Mouse (Mus musculus) heart, embryonic 12.5 days (tissue): ENCODE data around the gene Jaml. TPM values are rescaled to one million over a fixed set of nuclear protein-coding genes. Genes with fewer than 3 reads are reported as not detected.

Experiments
- ATAC-seq: fragments of 200-750 bp; cut with Nextera tagmentation; 2 replicates; pipeline ENCODE4 v1.8.0; 2017; ENCODE audit warnings: moderate TSS enrichment, moderate library complexity; ENCODE audit not compliant: insufficient number of reproducible peaks, low FRiP score
- H3K27ac ChIP-seq: fragments of 300-500 bp; sonication (generic); 2 replicates; pipeline ENCODE4 v1.5.1; 2016; ENCODE audit warnings: mild to moderate bottlenecking, moderate library complexity; ENCODE audit not compliant: poor library complexity, severe bottlenecking
- H3K27me3 ChIP-seq: fragments of 300-500 bp; sonication (generic); replicated peaks from 2 replicates; pipeline ENCODE4 v1.6.1; 2016; ENCODE audit warnings: mild to moderate bottlenecking, moderate library complexity
- H3K36me3 ChIP-seq: fragments of 300-500 bp; sonication (generic); 2 replicates; pipeline ENCODE4 v1.6.1; 2016; ENCODE audit warnings: mild to moderate bottlenecking, moderate library complexity
- H3K4me1 ChIP-seq: fragments of 300-500 bp; sonication (generic); replicated peaks from 2 replicates; pipeline ENCODE4 v1.6.1; 2016; ENCODE audit warnings: mild to moderate bottlenecking
- H3K4me2 ChIP-seq: fragments of 300-500 bp; sonication (generic); 2 replicates; pipeline ENCODE4 v1.6.1; 2016; ENCODE audit warnings: mild to moderate bottlenecking, moderate library complexity
- H3K4me3 ChIP-seq: fragments of 300-500 bp; sonication (generic); 2 replicates; pipeline ENCODE4 v1.5.1; 2016; ENCODE audit warnings: mild to moderate bottlenecking
- H3K9ac ChIP-seq: fragments of 300-500 bp; sonication (generic); 2 replicates; pipeline ENCODE4 v1.6.1; 2016; ENCODE audit warnings: mild to moderate bottlenecking, moderate library complexity
- H3K9me3 ChIP-seq: fragments of 300-500 bp; sonication (generic); replicated peaks from 2 replicates; pipeline ENCODE4 v1.6.1; 2016; ENCODE audit warnings: mild to moderate bottlenecking, moderate library complexity
- WGBS: fragments of 180-500 bp; shearing (Covaris S2); methylation state at CpG from one replicate; pipeline ENCODE4 v1.1.7; 2016; 5-methylcytosine and 5-hydroxymethylcytosine counted together
- polyA plus RNA-seq: library from polyadenylated mRNA; unstranded; fragments of >200 nt; fragmentation: Nextera tagmentation; extraction: Ambion mirVana; gene quantifications from 2 replicates; pipeline ENCODE4 v1.2.1, GENCODE M21; 2016

Jaml gene
- polyA plus RNA-seq, 1 experiment from 2014 or later = 0.51 TPM

DNA sequence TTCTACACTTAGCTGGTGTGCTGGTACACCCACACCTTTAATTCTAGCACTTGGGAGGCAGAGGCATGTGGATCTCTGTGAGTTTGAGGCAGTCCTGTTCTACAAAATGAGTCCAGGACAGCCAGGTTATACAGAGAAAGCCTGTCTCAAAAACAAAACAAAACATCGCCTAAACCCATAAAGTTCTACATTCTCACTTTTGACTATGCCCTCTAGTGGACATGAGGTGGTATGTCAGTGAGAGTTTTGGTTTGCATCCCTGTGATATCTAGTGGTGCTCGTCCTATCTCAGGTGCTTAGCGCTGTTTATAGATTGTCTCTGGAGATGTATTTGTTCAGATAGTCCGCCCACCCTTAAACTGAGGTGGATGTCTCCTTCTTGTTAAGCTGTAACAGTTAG, 30.5 kb upstream of the Jaml start:
- Histone ChIP-seq H3K27me3 (peaks cover 62% of the 10 kb centered on the region), H3K4me1 (no peaks in the 10 kb centered on the region), H3K27ac (no peak overlapping the region), H3K9ac (no peak overlapping the region), H3K36me3 (no peaks in the 10 kb centered on the region), H3K4me2 (no peak overlapping the region), H3K4me3 (no peak overlapping the region), H3K9me3 (no peaks in the 10 kb centered on the region)
- WGBS = 29% methylated on average over 4 of the region's 4 CpGs
- ATAC-seq = no peak

DNA sequence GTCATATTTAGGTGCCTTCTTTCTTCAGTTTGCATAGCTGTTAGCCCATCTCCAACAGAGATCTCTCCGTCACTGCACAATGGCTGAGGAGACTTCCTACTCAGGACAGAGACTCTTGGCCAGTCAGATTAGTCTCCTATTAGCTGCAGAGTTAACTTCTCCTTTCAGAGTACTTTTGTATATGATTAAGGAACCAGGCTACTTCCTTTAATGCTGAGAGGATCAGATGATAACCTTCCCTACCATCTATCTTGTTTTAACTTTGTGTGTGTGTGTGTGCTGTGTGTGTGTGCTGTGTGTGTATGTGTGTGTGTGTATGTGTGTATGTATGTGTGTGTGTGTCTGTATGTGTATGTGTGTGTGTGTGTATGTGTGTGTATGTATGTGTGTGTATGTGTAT, 29.3 kb upstream of the Jaml start:
- H3K4me1 ChIP-seq = no peaks in the 10 kb centered on the region
- no peaks in the 10 kb centered on the region for H3K36me3 ChIP-seq
- H3K27ac ChIP-seq = no peak overlapping the region
- no peak overlapping the region for H3K4me2 ChIP-seq
- ATAC-seq = no peak
- H3K9ac ChIP-seq = no peak overlapping the region
- H3K9me3 ChIP-seq = no peaks in the 10 kb centered on the region
- no peak overlapping the region for H3K4me3 ChIP-seq
- WGBS = 65% methylated on average over 1 of the region's 1 CpGs
- H3K27me3 ChIP-seq = peaks cover 55% of the 10 kb centered on the region

DNA sequence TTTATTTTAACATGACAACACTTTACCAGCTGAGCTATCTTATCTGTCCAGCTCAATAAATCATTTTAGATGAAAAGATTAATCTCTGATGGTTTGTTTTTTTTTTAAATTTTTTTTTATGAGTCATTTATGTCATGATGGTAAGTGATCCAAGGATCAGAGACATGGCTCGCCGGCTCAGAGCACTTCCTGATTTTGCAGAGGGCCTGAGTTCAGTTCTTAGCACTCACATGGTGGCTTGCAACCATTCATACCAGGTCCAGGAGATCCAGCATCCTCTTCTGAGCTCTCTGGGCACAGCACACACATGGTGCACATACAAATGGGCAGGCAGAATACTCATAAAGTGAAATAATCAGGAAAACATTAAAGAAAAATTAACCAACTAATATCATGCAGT, 28.7 kb upstream of the Jaml start:
- no peaks in the 10 kb centered on the region for H3K9me3 ChIP-seq
- H3K36me3 ChIP-seq = no peaks in the 10 kb centered on the region
- 73% methylated on average over 2 of the region's 2 CpGs for WGBS
- no peaks in the 10 kb centered on the region for H3K4me1 ChIP-seq
- ATAC-seq = no peak
- no peak overlapping the region for H3K27ac ChIP-seq
- H3K9ac ChIP-seq = no peak overlapping the region
- H3K4me2 ChIP-seq = no peak overlapping the region
- peaks cover 50% of the 10 kb centered on the region for H3K27me3 ChIP-seq
- H3K4me3 ChIP-seq = no peak overlapping the region

DNA sequence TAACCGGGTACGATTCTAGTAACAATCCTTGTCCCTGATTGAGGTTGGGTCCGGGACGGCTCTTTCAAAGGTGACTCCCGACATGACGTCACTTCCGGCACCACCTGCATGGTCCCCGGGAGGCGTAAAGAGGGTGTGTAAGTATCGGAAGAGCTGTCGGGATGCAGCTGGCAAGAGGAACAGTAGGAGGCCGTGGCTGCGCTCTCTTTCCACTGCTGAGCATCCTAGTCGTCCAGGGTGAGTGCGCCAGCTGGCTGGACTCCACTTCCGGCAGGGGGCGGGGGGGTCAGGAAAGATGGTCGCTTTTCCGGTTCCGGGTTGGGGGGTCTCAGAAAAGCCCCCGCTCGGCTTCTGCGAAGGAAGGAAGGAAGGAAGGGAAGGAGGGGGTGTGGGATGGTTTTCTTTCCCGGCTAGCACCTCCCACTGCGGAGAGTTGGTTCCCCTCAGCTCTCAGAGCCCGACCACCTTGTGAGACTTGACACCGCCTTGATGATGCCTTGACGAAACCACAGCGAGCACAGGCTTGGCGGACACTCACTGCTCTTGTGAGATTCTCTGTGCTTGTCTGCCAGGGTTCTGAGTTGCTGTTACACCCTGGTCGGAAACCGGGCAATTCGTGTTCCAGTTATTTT, 23.8 kb upstream of the Jaml start, which contains the start of gene Mpzl3:
Mpzl3 (plus strand) TSS at position 105 of the 632 bp plus-strand sequence.
- no peaks in the 10 kb centered on the region for H3K4me1 ChIP-seq
- under 1% methylated on average over 33 of the region's 33 CpGs for WGBS
- peak within 1 kb of the TSS; percentile 43; the same call in 1 of the 2 replicates for H3K9ac ChIP-seq
- no peaks in the 10 kb centered on the region for H3K36me3 ChIP-seq
- peak; percentile 80 for ATAC-seq
- no peaks in the 10 kb centered on the region for H3K9me3 ChIP-seq
- peaks cover 59% of the 10 kb centered on the region for H3K27me3 ChIP-seq
- H3K4me3 ChIP-seq = peak within 1 kb of the TSS; percentile 74
- peak within 1 kb of the TSS; percentile 85 for H3K27ac ChIP-seq
- H3K4me2 ChIP-seq = peak within 1 kb of the TSS; percentile 80

DNA sequence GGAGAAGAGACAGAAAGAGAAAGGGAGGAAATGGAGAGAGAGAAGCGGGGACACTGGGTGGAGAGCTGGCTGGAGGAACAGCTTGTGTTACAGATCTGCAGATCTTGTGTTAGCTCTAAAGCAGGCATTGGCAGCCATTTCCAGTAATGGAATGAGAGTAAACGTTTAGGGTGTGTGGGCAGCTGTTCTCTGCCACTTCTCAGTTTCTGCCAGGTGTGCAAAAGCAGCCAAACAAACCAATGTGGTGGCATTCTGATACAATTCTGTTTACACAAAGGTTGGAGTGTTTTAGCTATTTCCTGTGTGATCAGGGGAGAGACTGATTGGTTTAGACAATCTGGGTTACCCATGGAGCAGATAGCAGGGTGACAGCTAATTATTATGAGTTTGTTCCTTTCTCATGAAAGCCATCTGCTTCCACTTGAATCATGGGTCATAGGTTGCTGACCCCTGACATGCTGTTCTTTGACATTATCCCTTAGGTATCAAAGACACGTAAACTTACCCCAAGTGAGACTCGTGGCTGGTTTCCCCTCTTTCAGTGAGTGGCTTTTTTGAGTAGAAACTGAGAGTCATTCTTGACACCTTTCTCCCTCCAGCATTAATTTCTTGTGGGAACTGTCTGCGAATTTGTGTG, 20.6 kb upstream of the Jaml start:
- no peaks in the 10 kb centered on the region for H3K9me3 ChIP-seq
- peaks cover 47% of the 10 kb centered on the region for H3K27me3 ChIP-seq
- H3K36me3 ChIP-seq = no peaks in the 10 kb centered on the region
- no peak for ATAC-seq
- no peaks in the 10 kb centered on the region for H3K4me1 ChIP-seq
- WGBS = 48% methylated on average over 5 of the region's 5 CpGs
- H3K4me2 ChIP-seq = no peak overlapping the region
- no peak overlapping the region for H3K4me3 ChIP-seq
- no peak overlapping the region for H3K27ac ChIP-seq
- no peak overlapping the region for H3K9ac ChIP-seq

DNA sequence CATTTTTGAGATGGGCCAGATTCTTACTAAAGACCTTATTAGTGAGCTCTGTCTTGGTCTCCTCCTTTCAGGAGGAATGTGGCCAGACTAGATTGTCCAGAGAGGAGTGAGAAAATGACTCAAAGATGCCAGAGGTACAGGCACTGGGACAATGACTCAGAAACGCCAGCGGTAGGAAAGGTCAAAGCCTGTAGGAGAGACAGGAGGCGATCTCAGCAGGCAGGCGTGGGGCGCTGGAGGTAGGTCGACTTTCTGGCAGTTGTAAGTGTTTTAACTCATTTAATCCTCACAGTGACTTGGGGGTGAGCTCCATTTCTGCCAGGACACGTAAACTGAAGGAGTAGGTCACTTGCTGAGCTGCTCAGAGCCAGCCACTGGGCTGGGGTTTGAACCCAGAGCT, 18.8 kb upstream of the Jaml start:
- no peak for ATAC-seq
- no peaks in the 10 kb centered on the region for H3K9me3 ChIP-seq
- H3K4me1 ChIP-seq = no peaks in the 10 kb centered on the region
- H3K27me3 ChIP-seq = peaks cover 42% of the 10 kb centered on the region
- 39% methylated on average over 7 of the region's 7 CpGs for WGBS
- no peak overlapping the region for H3K4me3 ChIP-seq
- H3K4me2 ChIP-seq = no peak overlapping the region
- H3K36me3 ChIP-seq = no peaks in the 10 kb centered on the region
- no peak overlapping the region for H3K27ac ChIP-seq
- H3K9ac ChIP-seq = no peak overlapping the region

DNA sequence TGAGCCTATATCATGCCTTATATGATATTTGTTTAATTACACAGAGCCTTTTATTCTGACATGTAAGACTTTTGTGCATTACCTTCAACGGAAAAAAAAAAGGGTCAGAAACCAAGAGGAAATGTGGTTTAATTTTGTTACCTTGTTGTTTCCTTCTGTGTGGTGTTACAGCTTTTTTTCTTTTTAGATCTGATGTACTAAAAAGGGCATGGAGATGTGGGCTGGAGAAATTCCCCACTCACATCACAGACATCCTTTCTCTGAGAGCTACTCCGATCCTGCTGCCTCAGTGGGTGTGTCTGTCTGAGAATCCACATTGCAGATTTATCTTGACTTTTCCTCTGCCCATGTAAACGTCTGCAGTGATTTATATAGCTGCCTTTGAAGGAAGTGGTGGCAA, 16.3 kb upstream of the Jaml start:
- WGBS = 55% methylated on average over 3 of the region's 3 CpGs
- no peak overlapping the region for H3K4me2 ChIP-seq
- no peak overlapping the region for H3K9ac ChIP-seq
- H3K27me3 ChIP-seq = peaks cover 30% of the 10 kb centered on the region
- no peak overlapping the region for H3K4me3 ChIP-seq
- no peak overlapping the region for H3K27ac ChIP-seq
- no peaks in the 10 kb centered on the region for H3K4me1 ChIP-seq
- no peaks in the 10 kb centered on the region for H3K36me3 ChIP-seq
- no peak for ATAC-seq
- no peaks in the 10 kb centered on the region for H3K9me3 ChIP-seq

DNA sequence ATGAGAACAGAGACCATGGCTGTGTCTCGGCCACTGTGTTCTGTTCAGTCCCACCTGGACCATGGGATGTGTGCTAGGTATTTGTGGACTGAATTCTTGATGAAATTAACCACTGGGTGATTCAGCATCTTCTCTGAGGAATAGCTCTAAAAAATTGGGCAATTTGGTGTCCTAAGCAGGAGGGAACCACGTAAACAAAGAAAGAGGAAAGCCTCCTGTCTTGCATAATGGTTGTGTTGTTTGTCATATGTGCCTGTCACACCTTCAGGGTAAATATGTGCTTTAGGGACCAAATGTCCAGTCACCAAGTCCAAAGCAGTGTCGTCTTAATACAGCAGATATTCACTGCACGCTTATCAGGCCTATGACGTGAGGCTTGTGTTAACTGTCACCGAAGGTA, 14.6 kb upstream of the Jaml start:
- ATAC-seq = no peak
- H3K4me1 ChIP-seq = no peaks in the 10 kb centered on the region
- WGBS = 74% methylated on average over 6 of the region's 6 CpGs
- H3K4me2 ChIP-seq = no peak overlapping the region
- no peak overlapping the region for H3K9ac ChIP-seq
- H3K4me3 ChIP-seq = no peak overlapping the region
- no peaks in the 10 kb centered on the region for H3K9me3 ChIP-seq
- H3K27ac ChIP-seq = no peak overlapping the region
- H3K27me3 ChIP-seq = peaks cover 13% of the 10 kb centered on the region
- no peaks in the 10 kb centered on the region for H3K36me3 ChIP-seq

DNA sequence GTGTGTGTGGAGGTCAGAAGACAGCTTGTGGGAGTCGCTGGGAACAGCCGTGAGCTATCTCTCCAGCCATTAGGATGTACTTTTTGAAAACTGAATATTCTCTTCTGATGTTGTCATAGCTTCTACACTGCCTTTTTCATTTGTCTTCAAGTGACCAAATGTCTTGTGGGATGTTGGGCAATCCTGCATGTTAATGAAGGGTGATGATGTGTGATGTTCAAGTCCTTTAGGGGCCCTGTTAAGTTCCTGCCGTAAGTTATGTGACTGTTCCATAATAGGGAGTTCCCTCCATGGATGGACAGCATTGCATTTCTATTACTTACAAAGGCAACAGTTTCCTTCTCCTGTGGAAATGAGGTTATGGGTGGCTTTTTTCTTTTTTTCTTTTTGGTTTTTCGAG, 12.2 kb upstream of the Jaml start:
- no peaks in the 10 kb centered on the region for H3K36me3 ChIP-seq
- no peak overlapping the region for H3K4me3 ChIP-seq
- no peak overlapping the region for H3K4me2 ChIP-seq
- no peak overlapping the region for H3K27ac ChIP-seq
- H3K27me3 ChIP-seq = peaks cover 4% of the 10 kb centered on the region; the same call in 1 of the 2 replicates
- H3K4me1 ChIP-seq = no peaks in the 10 kb centered on the region
- H3K9ac ChIP-seq = no peak overlapping the region
- ATAC-seq = no peak
- WGBS = 75% methylated on average over 4 of the region's 4 CpGs
- H3K9me3 ChIP-seq = no peaks in the 10 kb centered on the region

DNA sequence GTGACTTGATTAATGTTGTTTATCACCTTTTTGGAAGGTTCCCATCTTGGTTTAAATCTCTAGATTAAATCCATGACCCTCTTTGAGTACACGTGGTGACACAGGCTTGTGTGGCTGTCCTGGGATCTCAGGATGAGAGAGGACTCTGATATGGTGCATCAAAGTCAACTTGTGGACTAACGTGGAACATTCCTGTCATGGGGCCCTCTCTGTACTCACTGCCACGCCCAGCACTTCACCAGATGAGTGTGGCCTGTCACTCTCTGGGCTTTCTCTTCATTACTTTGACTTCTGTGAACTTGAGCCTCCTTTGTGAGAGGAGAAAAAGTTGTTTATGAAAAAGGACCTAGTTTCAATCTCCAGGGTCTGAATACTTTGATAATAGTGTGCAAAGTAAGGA, 7.2 kb upstream of the Jaml start:
- Histone ChIP-seq H3K27me3 (no peaks in the 10 kb centered on the region), H3K27ac (no peak overlapping the region), H3K9ac (no peak overlapping the region), H3K4me3 (no peak overlapping the region), H3K4me2 (no peak overlapping the region), H3K36me3 (no peaks in the 10 kb centered on the region), H3K9me3 (no peaks in the 10 kb centered on the region), H3K4me1 (no peaks in the 10 kb centered on the region)
- no peak for ATAC-seq
- WGBS = 39% methylated on average over 3 of the region's 3 CpGs

DNA sequence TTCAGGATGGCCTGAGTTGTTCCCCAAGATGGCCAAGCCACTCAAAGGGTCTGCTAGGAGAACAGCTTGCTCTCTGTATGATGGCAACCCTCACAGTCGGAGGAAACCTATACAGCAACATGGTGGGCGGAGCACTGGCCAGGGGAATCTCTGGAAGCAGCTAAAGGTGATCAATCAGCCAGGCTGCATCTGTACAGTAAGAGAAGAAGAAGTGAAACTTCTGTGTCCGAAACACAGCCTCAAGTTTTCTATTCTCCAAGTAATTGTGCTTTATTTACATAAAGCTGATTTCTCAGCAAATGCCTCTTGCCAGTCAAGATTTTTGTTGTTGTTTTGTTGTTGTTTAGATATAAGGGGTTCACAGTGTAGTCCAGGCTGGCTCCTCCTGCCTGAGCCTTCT, 1.1 kb upstream of the Jaml start:
- Histone ChIP-seq H3K27me3 (peaks cover 18% of the 10 kb centered on the region; the same call in 1 of the 2 replicates), H3K4me3 (no peak overlapping the region), H3K9ac (no peak overlapping the region), H3K27ac (no peak overlapping the region), H3K9me3 (no peaks in the 10 kb centered on the region), H3K4me1 (no peaks in the 10 kb centered on the region), H3K4me2 (no peak overlapping the region), H3K36me3 (no peaks in the 10 kb centered on the region)
- ATAC-seq = no peak
- WGBS = 56% methylated on average over 3 of the region's 3 CpGs

DNA sequence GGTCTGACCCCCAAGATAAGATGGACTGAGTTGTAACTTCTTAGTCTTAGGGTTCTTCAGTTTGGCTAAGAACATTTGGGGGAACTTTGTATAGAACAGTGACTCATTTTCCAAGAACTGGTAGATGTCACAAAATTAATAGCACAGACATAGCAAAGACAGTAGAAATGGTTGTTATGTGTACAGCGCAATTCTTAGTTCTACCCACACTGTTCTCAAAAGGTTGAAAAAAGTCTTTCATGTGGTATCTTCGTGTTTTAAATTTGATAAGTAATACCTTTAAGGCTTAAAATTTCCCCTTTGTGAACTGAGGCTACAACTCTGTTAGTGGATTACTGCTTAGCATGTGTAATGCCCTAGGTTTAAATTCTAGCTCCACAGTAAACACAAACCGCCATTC, 4.1 kb downstream of the Jaml start:
- H3K36me3 ChIP-seq = no peaks in the 10 kb centered on the region
- H3K27ac ChIP-seq = no peak overlapping the region
- no peak overlapping the region for H3K9ac ChIP-seq
- no peaks in the 10 kb centered on the region for H3K9me3 ChIP-seq
- no peaks in the 10 kb centered on the region for H3K4me1 ChIP-seq
- ATAC-seq = no peak
- H3K27me3 ChIP-seq = peaks cover 21% of the 10 kb centered on the region; the same call in 1 of the 2 replicates
- no peak overlapping the region for H3K4me2 ChIP-seq
- 83% methylated on average over 3 of the region's 3 CpGs for WGBS
- H3K4me3 ChIP-seq = no peak overlapping the region
